Mouse (Mus musculus) lung, postnatal 4 days (tissue): ENCODE data around the gene 1700003E16Rik.

Source experiments
- DNase-seq, 2 experiments: peaks; one replicate each; pipeline ENCODE4 v3.0.0; 2021

Gene 1700003E16Rik

GRCm38 (mm10) chr6:83207361-83208049, 51.3 kb downstream of the 1700003E16Rik start:
- DNase-seq: no peak

GRCm38 (mm10) chr6:83208050-83208400, 51.8 kb downstream of the 1700003E16Rik start:
- no peak for DNase-seq

GRCm38 (mm10) chr6:83210495-83210894, 54.3 kb downstream of the 1700003E16Rik start:
- no peak for DNase-seq

GRCm38 (mm10) chr6:83211526-83211925, 55.3 kb downstream of the 1700003E16Rik start:
- no peak for DNase-seq
